Mouse (Mus musculus) ES-Bruce4 (cell line): ENCODE measurements at regions not wholly inside any gene's neighbourhood (a gene's known extent, or its start where the extent isn't known, plus 50 kb on each side); places are given as distances from the start of the nearest gene placed in this dataset.

Experiments used
- CTCF ChIP-seq: IDR thresholded peaks from one replicate; pipeline ENCODE4 v1.8.1; 2011; ENCODE audit warnings: low read depth, low read length
- EP300 ChIP-seq: IDR thresholded peaks from 2 replicates; pipeline ENCODE4 v1.6.1; 2011; ENCODE audit warnings: low read depth, low read length; ENCODE audit not compliant: insufficient read depth
- POLR2A ChIP-seq: IDR thresholded peaks from one replicate; pipeline ENCODE4 v1.8.1; 2011; ENCODE audit warnings: low read length; ENCODE audit not compliant: insufficient read depth

DNA sequence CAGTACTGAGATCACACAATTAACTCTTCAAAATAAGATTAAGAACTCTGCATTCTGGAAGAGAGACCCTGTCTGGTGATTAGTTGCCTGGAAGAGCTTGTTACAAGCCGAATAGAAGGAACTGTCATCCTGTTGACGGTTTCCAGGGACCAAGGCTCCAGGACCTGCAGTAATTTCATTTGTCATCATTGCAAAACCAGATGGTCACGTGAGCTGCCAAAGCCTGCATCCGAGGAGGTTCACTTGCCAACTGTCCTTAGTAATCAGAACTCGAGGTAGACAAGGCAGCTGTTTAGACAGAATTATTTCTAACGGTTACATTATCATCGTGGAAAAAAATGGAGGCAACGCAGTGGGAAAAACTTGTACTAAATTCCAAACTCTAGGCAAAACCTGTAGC lies 500.8 kb downstream of the Ccdc171 start:
- no peak for TF ChIP-seq CTCF
- no peak for TF ChIP-seq POLR2A
- TF ChIP-seq EP300 = no peak
